Mouse (Mus musculus): ENCODE results near the gene Cdipt.

Gene Cdipt

DNA sequence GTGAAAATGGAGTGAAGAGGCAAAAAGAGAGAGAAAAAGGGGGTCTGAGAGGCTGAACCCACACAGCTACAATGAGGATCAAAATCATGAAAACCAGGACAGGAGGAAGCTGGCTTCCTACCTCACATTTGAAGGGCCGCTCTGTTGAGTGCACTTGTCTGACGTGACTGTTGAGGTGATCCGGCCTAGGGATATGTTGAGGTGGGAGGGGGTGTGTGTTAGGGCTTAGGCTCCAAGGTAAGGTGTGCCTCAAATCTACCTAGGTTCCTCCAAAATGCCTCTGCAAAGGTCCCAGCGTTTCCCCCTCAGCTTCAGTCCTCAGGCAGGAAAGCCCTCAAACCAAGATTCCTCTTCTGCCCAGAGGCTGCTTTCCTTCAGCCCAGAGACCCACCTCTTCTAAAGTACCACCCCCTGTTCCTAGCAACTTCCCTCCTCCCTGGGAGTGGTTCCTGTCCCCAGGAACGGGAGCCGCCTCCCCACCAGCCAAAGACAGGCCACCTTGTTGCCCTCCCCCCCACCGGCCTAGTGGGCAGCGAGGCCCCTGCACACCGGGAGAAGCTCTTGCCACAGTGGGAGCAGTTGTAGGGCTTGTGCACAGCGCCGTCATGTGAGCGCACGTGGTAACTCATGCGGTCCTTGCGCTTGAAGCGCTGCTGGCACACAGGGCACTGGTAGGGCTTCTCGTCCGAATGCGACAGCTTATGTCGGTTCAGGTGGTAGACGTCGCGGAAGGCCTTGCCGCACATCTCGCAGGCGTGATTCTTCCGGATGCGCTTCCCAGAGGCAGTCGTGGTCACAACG, 49.2 kb downstream of the Cdipt start:
- peak; percentile 88 for DNase-seq (ENCODE audit: low read depth, low spot score)

DNA sequence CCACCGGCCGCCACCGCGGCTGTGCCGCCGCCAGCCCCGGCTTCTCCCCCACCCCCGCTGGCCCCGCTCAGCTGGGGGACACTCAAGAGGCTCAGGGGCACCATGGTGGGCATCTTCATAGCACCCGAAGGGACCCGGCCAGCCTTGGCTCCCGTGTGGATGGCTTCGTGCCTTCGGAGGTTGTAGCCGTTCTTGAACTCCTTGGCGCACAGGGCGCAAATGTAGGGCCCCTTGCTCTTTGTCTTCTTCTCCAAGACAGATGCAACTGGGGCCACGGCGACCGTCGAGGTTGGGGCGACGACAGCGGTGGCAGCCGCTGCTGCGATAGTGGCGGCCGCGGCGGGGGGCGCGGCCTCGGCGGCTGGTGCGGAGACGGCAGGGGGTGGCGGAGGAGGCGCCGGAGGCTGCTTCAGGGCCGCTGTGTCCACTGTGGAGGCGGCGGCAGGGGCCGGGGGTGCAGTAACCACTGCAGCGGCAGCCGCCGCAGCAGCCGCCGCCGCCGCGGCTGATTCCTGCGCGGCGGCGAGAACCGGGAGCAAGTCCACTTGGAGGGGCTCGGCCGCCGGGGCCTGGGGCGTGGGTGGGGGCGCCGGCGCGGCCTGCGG, 49.9 kb downstream of the Cdipt start:
- peak; percentile 76 for DNase-seq (ENCODE audit: low read depth, low spot score)

DNA sequence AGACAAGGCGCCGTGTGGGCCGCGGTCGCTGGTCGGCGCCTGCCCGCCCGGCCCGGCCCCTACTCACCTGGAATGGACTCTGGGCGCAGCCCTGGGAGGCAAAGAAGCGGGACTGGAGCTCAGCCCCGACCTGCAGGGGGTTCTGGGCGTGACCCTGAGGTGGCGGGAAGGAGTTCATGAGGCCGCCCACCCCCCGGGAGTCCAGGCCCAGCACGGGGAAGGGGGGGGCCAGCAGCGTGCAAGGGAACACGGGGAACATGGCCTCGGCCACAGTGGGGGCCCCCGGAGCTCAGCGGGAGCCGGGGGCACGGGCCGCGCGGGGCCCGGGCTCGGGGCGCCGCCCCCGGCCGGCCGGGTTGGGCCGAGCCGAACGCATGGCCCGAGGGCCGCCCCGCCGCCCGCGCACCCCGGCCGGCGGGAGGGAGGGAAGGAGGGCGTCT, 50.5 kb downstream of the Cdipt start:
- peak; percentile 80 for DNase-seq (ENCODE audit: low read depth, low spot score)

DNA sequence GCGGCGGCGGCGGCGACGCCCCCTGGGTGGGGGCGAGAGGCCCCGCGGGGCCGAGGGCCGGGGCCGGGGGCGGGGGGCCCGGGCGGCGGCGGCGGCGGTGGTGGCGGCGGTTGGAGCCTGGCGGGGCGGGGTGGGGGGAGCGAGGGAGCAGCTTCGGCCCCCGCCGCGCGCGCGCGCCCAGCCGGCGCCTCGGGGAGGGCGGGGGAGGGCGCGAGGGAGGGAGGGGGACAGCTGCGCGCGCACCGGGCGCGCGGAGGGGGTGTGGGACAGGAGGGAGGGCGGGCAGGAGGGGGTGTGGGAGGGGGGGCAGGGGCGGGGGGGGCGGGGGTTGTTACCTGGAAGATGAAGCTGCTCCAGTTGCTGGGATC, 50.9 kb downstream of the Cdipt start:
- no peak for DNase-seq (ENCODE audit: low read depth, low spot score)

DNA sequence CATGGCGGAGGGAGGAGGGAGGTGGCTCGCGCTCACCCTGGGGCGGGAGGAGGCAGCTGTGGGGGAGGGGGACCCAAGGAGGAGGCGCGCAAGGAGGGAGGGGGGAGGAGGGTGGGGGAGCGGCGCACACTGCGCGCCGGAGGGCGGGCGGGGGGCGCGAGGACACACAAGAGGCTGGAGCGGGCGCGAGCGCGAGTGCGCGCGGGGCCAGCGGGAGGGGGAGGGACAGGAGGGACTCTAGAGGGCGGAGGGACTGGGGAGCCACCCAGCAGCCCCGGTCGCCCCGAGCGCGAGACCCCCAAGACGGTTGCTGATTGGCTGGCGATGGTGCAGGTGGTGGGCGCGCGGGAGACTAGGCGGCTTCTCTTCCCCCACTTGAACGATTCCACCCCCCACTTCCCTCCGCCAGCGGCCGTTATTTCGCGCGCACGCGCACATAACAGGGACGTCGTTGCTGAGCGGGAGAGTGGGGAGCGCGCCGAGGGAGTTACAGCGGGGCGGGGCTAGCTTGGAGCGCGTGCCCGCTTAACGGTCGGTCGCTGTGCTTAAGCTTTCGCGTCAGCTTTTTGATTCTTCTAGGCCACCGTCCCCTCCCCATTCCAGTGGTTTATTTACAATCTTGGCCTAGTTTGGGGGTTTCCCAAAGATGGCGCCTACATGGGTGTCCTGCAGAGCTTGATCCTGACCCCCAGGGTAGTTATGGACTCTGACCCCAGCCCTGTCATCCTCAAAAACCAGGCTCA, 51.4 kb downstream of the Cdipt start, which contains the start of gene Maz:
Gene Maz (minus strand): TSS at position 54 of the 743 bp plus-strand sequence.
- peak; percentile 100 for DNase-seq (ENCODE audit: low read depth, low spot score)

GRCm38 (mm10) chr7:127027885-127028284, 52.2 kb downstream of the Cdipt start:
- DNase-seq (ENCODE audit: low read depth, low spot score) = no peak
